Mouse (Mus musculus) kidney, adult 9 months (tissue): ENCODE measurements around the gene Olfr965.
"Not testable (repeated sequence)": the region's sequence is repeated elsewhere in the genome, so short reads cannot be mapped to it uniquely, and the experiment has no call there.

Experiments
- DNase-seq: peaks from one replicate; pipeline ENCODE4 v3.0.0; 2022

Gene Olfr965

DNA sequence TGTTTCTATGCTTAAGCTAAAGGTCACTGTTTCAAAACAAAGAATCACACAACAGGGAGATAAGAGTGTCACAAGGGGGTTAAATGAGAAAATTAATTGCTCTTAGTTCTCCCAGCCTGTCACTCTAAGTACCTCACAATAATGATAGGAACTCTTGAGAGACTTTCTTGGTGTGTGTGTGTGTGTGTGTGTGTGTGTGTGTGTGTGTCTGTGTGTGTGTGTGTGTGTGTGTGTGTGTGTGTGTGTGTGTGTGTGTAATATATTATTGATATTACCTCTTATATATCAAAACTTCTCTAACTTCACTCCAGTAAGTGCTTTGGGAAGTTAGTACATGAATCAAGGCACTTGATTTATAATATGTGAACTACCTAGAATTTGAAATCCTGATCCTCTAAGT is at the start of gene Olfr965:
Olfr965 (plus strand) TSS at position 301 of the 400 bp plus-strand sequence.
- no peak for DNase-seq

DNA sequence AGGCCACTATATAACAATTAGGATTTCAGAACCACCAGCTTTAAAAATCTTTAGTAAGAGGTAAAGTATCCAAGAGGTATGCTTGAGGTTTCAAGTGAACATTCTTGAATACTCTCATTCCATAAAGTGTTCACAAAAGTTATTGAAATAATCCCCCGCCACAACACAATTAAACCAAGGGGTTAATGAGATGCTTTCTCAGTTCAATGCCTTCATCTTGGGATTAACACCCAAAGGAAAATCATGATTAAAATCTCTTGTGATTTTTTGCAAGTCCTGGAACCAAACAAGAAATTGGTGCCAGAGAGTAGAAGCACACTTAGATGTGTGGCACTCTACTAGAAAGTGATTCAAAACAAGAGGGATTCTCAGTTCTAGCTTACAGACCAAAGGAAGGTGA is 44.2 kb upstream of the Olfr965 start, which contains the start of gene Olfr963:
Olfr963 (plus strand) TSS at position 301 of the 400 bp plus-strand sequence.
- no peak for DNase-seq

DNA sequence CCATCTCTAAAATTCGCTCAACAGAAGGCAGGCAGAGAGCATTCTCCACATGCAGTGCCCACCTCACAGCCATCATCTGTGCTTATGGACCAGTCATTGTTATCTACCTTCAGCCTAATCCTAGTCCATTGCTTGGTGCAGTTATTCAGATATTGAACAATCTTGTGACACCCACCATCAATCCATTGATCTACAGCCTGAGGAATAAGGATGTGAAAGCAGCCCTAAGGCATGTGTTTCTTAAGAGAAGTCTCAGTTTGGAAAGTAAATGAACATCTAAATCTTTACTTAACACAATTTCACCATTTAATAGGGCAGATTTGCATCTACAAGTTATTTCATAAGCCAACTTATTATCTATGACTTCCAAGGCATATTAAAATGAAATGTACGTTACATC is 41.4 kb upstream of the Olfr965 start:
- no peak for DNase-seq

- no peak for DNase-seq
Measured at GRCm38 (mm10) chr9:39674820-39675219, 36.3 kb upstream of the Olfr965 start.

DNA sequence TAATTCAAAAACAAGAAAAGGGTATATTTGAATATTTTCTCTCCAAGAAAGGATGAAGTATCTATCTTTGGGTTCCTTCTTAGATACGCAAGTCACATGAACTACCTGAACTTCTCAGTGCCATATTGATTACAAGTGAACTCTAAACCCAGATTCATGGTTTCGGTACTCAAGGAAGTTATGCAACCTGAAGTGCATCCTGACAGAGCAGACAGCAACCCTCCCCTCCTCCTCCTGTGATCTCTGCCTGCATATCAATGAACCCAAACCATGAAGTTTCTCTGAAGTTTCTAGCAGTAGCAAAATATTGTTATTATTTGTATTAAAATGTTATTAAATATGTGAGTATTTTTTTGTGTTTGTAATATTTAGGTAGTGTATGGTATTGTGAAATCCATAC is 32.6 kb upstream of the Olfr965 start:
- no peak for DNase-seq

- no peak for DNase-seq
Measured at GRCm38 (mm10) chr9:39679280-39679679, 31.9 kb upstream of the Olfr965 start.

GRCm38 (mm10) chr9:39701123-39701522 is 10.0 kb upstream of the Olfr965 start:
- DNase-seq = not testable (repeated sequence)

GRCm38 (mm10) chr9:39707017-39707416 is 4.1 kb upstream of the Olfr965 start, which contains the start of gene Olfr149:
Olfr149 (minus strand) TSS chr9:39707117.
- no peak for DNase-seq

- peak; percentile 1 for DNase-seq
Measured at GRCm38 (mm10) chr9:39708958-39709357, 2.2 kb upstream of the Olfr965 start.

- DNase-seq = no peak
Measured at GRCm38 (mm10) chr9:39730678-39731077, 19.5 kb downstream of the Olfr965 start, which contains the start of gene Olfr150. Olfr150 (plus strand) TSS chr9:39730978.

DNA sequence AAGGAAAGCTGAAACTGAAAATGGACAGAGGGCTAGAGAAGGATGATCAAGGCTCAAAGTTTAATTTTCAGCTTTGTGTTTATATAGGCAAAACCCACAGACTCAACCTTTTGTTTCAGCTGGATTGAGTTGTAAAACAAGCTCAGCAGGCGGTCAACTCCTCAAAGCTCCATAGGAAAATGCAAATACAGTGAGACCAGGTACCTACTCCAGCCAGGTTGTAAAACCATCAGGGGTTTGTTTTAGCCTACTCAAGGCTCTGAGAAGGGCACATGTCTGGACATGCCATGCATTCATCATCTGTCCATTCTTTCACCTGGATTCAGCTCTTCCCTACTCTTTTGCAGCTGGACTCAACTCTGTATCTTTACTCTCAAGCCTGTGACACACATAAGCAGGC is 29.6 kb downstream of the Olfr965 start:
- no peak for DNase-seq

DNA sequence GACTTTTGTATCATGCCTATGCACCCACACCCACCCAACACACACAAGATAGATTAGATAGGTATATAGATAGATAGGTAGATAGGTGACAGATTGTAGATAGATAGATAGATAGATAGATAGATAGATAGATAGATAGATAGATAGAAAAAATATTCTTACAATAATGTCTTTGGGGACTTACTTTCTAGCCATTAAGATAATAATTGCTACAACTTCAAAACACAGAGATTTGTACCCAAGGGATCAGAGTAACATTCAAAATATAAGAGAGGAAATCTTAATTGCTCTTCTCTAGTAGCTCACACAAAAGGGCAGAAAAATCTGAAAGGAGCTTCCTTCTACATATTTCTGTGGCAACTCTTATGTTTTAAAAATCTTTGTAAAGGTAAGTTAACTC is 34.8 kb downstream of the Olfr965 start, which contains the start of gene Olfr967:
Olfr967 (plus strand) TSS at position 301 of the 400 bp plus-strand sequence.
- DNase-seq = no peak

DNA sequence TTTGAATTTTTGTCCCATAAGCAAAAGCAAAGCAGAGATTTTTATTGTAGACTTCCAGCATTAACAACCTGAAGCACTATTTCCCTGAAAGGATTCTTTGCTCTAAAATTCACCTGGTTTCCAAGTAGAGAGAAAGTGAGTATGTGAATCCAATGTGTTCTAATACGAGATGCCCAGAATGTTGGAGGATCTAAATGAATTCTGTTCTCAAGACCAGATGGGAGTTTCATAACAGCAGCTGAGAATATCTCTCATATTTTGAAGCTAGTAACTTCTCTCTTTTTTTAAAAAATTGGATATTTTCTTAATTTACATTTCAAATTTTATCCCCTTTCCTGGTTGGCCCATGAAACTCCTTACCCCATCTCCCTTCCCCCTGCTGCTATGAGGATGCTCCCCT is 35.3 kb downstream of the Olfr965 start:
- DNase-seq = no peak
